Mouse (Mus musculus) kidney, embryonic 15.5 days (tissue): ENCODE measurements at regions not wholly inside any gene's neighbourhood (a gene's known extent, or its start where the extent isn't known, plus 50 kb on each side); places are given as distances from the start of the nearest gene placed in this dataset.
"Not testable (repeated sequence)": the region's sequence is repeated elsewhere in the genome, so short reads cannot be mapped to it uniquely, and the experiment has no call there.

Experiments
- ATAC-seq: fragments of 200-750 bp; cut with Nextera tagmentation; replicated peaks from 2 replicates; pipeline ENCODE4 v1.8.0; 2017; ENCODE audit warnings: moderate TSS enrichment; ENCODE audit not compliant: low FRiP score
- H3K27ac ChIP-seq: fragments of 300-500 bp; sonication (generic); 2 replicates; pipeline ENCODE4 v1.5.1; 2015; ENCODE audit warnings: mild to moderate bottlenecking, inconsistent platforms
- H3K27me3 ChIP-seq: fragments of 300-500 bp; sonication (generic); 2 replicates; pipeline ENCODE4 v1.6.1; 2015; ENCODE audit warnings: inconsistent platforms
- H3K36me3 ChIP-seq: fragments of 300-500 bp; sonication (generic); 2 replicates; pipeline ENCODE4 v1.6.1; 2015; ENCODE audit warnings: inconsistent platforms
- H3K4me1 ChIP-seq: fragments of 300-500 bp; sonication (generic); 2 replicates; pipeline ENCODE4 v1.6.1; 2015; ENCODE audit warnings: inconsistent platforms
- H3K4me2 ChIP-seq: fragments of 300-500 bp; sonication (generic); 2 replicates; pipeline ENCODE4 v1.6.1; 2015; ENCODE audit warnings: moderate library complexity, mild to moderate bottlenecking, inconsistent platforms
- H3K4me3 ChIP-seq: fragments of 300-500 bp; sonication (generic); replicated peaks from 2 replicates; pipeline ENCODE4 v1.5.1; 2015; ENCODE audit warnings: mild to moderate bottlenecking, inconsistent platforms
- H3K9ac ChIP-seq: fragments of 300-500 bp; sonication (generic); 2 replicates; pipeline ENCODE4 v1.6.1; 2015; ENCODE audit warnings: mild to moderate bottlenecking, inconsistent platforms
- H3K9me3 ChIP-seq: fragments of 300-500 bp; sonication (generic); replicated peaks from 2 replicates; pipeline ENCODE4 v1.6.1; 2016; ENCODE audit warnings: inconsistent platforms
- WGBS: fragments of 180-500 bp; shearing (Covaris S2); methylation state at CpG from one replicate; pipeline ENCODE4 v1.1.7; 2015; ENCODE audit warnings: mixed read lengths; 5-methylcytosine and 5-hydroxymethylcytosine counted together

- not testable (repeated sequence) for H3K9me3 ChIP-seq, H3K36me3 ChIP-seq, ATAC-seq, H3K27ac ChIP-seq, H3K27me3 ChIP-seq, H3K4me1 ChIP-seq, H3K9ac ChIP-seq, H3K4me2 ChIP-seq, H3K4me3 ChIP-seq
- WGBS: 67% methylated on average over 6 of the region's 7 CpGs
These were observed 336.9 kb downstream of the Rapgef2 start for GRCm38 (mm10) chr3:78949385-78949784.

GRCm38 (mm10) chr3:78948700-78949099 lies 337.6 kb downstream of the Rapgef2 start:
- 89% methylated on average over 9 of the region's 9 CpGs for WGBS
- H3K27ac ChIP-seq: no peak overlapping the region
- ATAC-seq: no peak
- no peaks in the 10 kb centered on the region for H3K27me3 ChIP-seq
- H3K9ac ChIP-seq: no peak overlapping the region
- no peaks in the 10 kb centered on the region for H3K36me3 ChIP-seq
- no peak overlapping the region for H3K4me3 ChIP-seq
- no peaks in the 10 kb centered on the region for H3K9me3 ChIP-seq
- no peaks in the 10 kb centered on the region for H3K4me1 ChIP-seq
- H3K4me2 ChIP-seq: no peak overlapping the region

- H3K4me2 ChIP-seq: no peak overlapping the region
- no peaks in the 10 kb centered on the region for H3K36me3 ChIP-seq
- H3K27ac ChIP-seq: no peak overlapping the region
- no peaks in the 10 kb centered on the region for H3K9me3 ChIP-seq
- no peak for ATAC-seq
- no peak overlapping the region for H3K4me3 ChIP-seq
- no peaks in the 10 kb centered on the region for H3K4me1 ChIP-seq
- H3K9ac ChIP-seq: no peak overlapping the region
- H3K27me3 ChIP-seq: no peaks in the 10 kb centered on the region
- 36% methylated on average over 8 of the region's 8 CpGs for WGBS
These were observed 338.1 kb downstream of the Rapgef2 start for GRCm38 (mm10) chr3:78948171-78948570.

- H3K4me3 ChIP-seq: no peak overlapping the region
- no peaks in the 10 kb centered on the region for H3K4me1 ChIP-seq
- H3K36me3 ChIP-seq: no peaks in the 10 kb centered on the region
- 85% methylated on average over 9 of the region's 9 CpGs for WGBS
- H3K9me3 ChIP-seq: no peaks in the 10 kb centered on the region
- H3K27ac ChIP-seq: no peak overlapping the region
- H3K9ac ChIP-seq: no peak overlapping the region
- ATAC-seq: no peak
- no peaks in the 10 kb centered on the region for H3K27me3 ChIP-seq
- no peak overlapping the region for H3K4me2 ChIP-seq
These were observed 339.1 kb downstream of the Rapgef2 start for GRCm38 (mm10) chr3:78947183-78947582.

GRCm38 (mm10) chr3:78944185-78944584 lies 342.1 kb downstream of the Rapgef2 start:
- WGBS: 62% methylated on average over 8 of the region's 8 CpGs
- Histone ChIP-seq H3K4me3 (no peak overlapping the region), H3K27me3 (no peaks in the 10 kb centered on the region), H3K36me3 (no peaks in the 10 kb centered on the region), H3K9ac (no peak overlapping the region), H3K4me2 (no peak overlapping the region), H3K4me1 (no peaks in the 10 kb centered on the region), H3K27ac (no peak overlapping the region), H3K9me3 (no peaks in the 10 kb centered on the region)
- ATAC-seq: no peak

- no peak overlapping the region for H3K4me3 ChIP-seq
- no peaks in the 10 kb centered on the region for H3K36me3 ChIP-seq
- 81% methylated on average over 3 of the region's 3 CpGs for WGBS
- no peaks in the 10 kb centered on the region for H3K4me1 ChIP-seq
- H3K9ac ChIP-seq: no peak overlapping the region
- no peak for ATAC-seq
- H3K27me3 ChIP-seq: no peaks in the 10 kb centered on the region
- no peak overlapping the region for H3K27ac ChIP-seq
- no peaks in the 10 kb centered on the region for H3K9me3 ChIP-seq
- no peak overlapping the region for H3K4me2 ChIP-seq
These were observed 353.3 kb downstream of the Rapgef2 start for GRCm38 (mm10) chr3:78932975-78933374.

- Histone ChIP-seq H3K9me3 (no peaks in the 10 kb centered on the region), H3K27me3 (no peaks in the 10 kb centered on the region), H3K4me3 (no peak overlapping the region), H3K4me2 (peak overlapping the region; percentile 55; the same call in 1 of the 2 replicates), H3K27ac (no peak overlapping the region), H3K4me1 (peaks cover 7% of the 10 kb centered on the region), H3K36me3 (no peaks in the 10 kb centered on the region), H3K9ac (no peak overlapping the region)
- ATAC-seq: no peak
- WGBS: 46% methylated on average over 6 of the region's 6 CpGs
These were observed 366.5 kb downstream of the Rapgef2 start for GRCm38 (mm10) chr3:78919850-78920249.

GRCm38 (mm10) chr3:78919407-78919806 lies 366.9 kb downstream of the Rapgef2 start:
- peaks cover 7% of the 10 kb centered on the region for H3K4me1 ChIP-seq
- no peaks in the 10 kb centered on the region for H3K36me3 ChIP-seq
- H3K9ac ChIP-seq: no peak overlapping the region
- H3K27ac ChIP-seq: no peak overlapping the region
- no peaks in the 10 kb centered on the region for H3K9me3 ChIP-seq
- H3K4me3 ChIP-seq: peak overlapping the region; percentile 27
- ATAC-seq: peak; percentile 69; the same call in 1 of the 2 replicates
- 13% methylated on average over 12 of the region's 12 CpGs for WGBS
- H3K27me3 ChIP-seq: no peaks in the 10 kb centered on the region
- peak overlapping the region; percentile 55 for H3K4me2 ChIP-seq

GRCm38 (mm10) chr3:78908196-78908844 lies 378.0 kb downstream of the Rapgef2 start:
- no peaks in the 10 kb centered on the region for H3K36me3 ChIP-seq
- no peak overlapping the region for H3K27ac ChIP-seq
- 29% methylated on average over 1 of the region's 1 CpGs for WGBS
- no peaks in the 10 kb centered on the region for H3K4me1 ChIP-seq
- no peak overlapping the region for H3K4me3 ChIP-seq
- no peak overlapping the region for H3K9ac ChIP-seq
- ATAC-seq: peak; percentile 80
- no peaks in the 10 kb centered on the region for H3K9me3 ChIP-seq
- no peak overlapping the region for H3K4me2 ChIP-seq
- H3K27me3 ChIP-seq: no peaks in the 10 kb centered on the region

GRCm38 (mm10) chr3:78907778-78908177 lies 378.5 kb downstream of the Rapgef2 start:
- no peaks in the 10 kb centered on the region for H3K9me3 ChIP-seq
- H3K27me3 ChIP-seq: no peaks in the 10 kb centered on the region
- no peaks in the 10 kb centered on the region for H3K36me3 ChIP-seq
- H3K9ac ChIP-seq: no peak overlapping the region
- 83% methylated on average over 7 of the region's 7 CpGs for WGBS
- no peak overlapping the region for H3K4me3 ChIP-seq
- H3K4me2 ChIP-seq: no peak overlapping the region
- no peak overlapping the region for H3K27ac ChIP-seq
- H3K4me1 ChIP-seq: no peaks in the 10 kb centered on the region
- no peak for ATAC-seq

- no peaks in the 10 kb centered on the region for H3K36me3 ChIP-seq
- peak; percentile 87 for ATAC-seq
- H3K4me1 ChIP-seq: peaks cover 18% of the 10 kb centered on the region
- H3K27ac ChIP-seq: peak overlapping the region; percentile 78; the same call in 1 of the 2 replicates
- H3K9me3 ChIP-seq: no peaks in the 10 kb centered on the region
- H3K4me2 ChIP-seq: peak overlapping the region; percentile 49
- WGBS: 48% methylated on average over 4 of the region's 4 CpGs
- H3K4me3 ChIP-seq: no peak overlapping the region
- H3K9ac ChIP-seq: no peak overlapping the region
- H3K27me3 ChIP-seq: no peaks in the 10 kb centered on the region
These were observed 384.4 kb downstream of the Rapgef2 start for GRCm38 (mm10) chr3:78901838-78902484.

GRCm38 (mm10) chr3:78901016-78901837 lies 385.1 kb downstream of the Rapgef2 start:
- Histone ChIP-seq H3K4me2 (peak overlapping the region; percentile 49), H3K27me3 (no peaks in the 10 kb centered on the region), H3K36me3 (no peaks in the 10 kb centered on the region), H3K9me3 (no peaks in the 10 kb centered on the region), H3K4me3 (peak overlapping the region; percentile 12; the same call in 1 of the 2 replicates), H3K4me1 (peaks cover 18% of the 10 kb centered on the region), H3K27ac (peak overlapping the region; percentile 78), H3K9ac (no peak overlapping the region)
- ATAC-seq: peak; percentile 78
- WGBS: 8% methylated on average over 11 of the region's 11 CpGs
